10 mouse cellular contexts compared by ENCODE assay signal in the genomic region with DNA sequence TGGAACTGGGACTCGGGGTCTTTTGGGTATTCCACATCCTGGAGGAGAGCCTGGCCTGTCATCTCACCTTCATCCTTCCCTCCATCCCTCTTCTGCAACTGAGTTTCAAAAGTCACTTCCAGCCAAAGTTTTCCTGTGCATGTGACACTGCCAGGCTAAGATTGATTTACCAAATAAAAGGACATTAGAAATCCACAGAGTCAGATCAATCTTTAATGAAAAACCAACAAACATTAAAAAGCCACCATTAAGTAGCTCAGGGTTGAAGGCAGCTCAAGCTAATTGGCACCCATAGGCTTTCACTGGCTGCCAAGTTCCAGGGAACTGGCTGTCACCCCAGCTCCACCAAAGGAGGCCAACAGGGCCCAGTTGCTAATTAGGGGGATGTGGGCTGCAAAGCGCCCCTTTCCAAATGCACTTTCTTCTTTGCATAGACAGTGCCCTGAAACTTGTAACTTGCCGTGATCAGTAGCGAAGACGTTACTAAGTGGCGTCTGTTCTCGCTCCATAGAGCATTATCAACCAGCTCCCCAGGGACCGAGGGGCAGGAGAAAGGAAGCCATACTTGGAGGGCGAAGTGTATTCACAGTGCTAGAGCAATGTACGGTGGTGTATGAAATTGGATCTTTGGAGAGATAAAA.
DNase-seq lines count a peak whose midpoint lies in the region; ATAC-seq and TF ChIP-seq lines count a peak whose summit lies in the region.
"Had no signal": no experiment of that assay in that cellular context is flagged by ENCODE, and none has a peak within 500 bp of the region (broad histone marks: within the 10 kb centered on the region; RNA-seq: fewer than 3 reads in every experiment).

No protein-coding gene starts in this region.

- peaks cover 12% of the 10 kb centered on the region; the same call in 1 of the 2 replicates for H3K9me3 ChIP-seq in embryonic facial prominence, embryonic 14.5 days (ENCODE audit: control insufficient read depth, low read length)
- peaks cover 5% of the 10 kb centered on the region; the same call in 1 of the 2 replicates for H3K9me3 ChIP-seq in embryonic facial prominence, embryonic 10.5 days
- H3K9me3 ChIP-seq in midbrain, embryonic 14.5 days (ENCODE audit: control insufficient read depth, low read length), result no peaks in the 10 kb centered on the region
- H3K9me3 ChIP-seq in midbrain, embryonic 11.5 days (ENCODE audit: control insufficient read depth, low read length), result no peaks in the 10 kb centered on the region; the same call in 1 of the 2 replicates
- no peaks in the 10 kb centered on the region for H3K9me3 ChIP-seq in forebrain, postnatal 0 days (ENCODE audit: low read length)
- H3K9me3 ChIP-seq: liver, embryonic 15.5 days had no signal

- TF ChIP-seq CTCF in forebrain, postnatal 0 days (IDR thresholded peaks at IDR 0.05; ENCODE audit: low read depth), result no peak

- H3K4me3 ChIP-seq in embryonic facial prominence, embryonic 14.5 days (ENCODE audit: low read depth, low read length), result no peak overlapping the region
- H3K4me3 ChIP-seq in embryonic facial prominence, embryonic 10.5 days, result no peak overlapping the region
- no peak overlapping the region for H3K4me3 ChIP-seq in midbrain, embryonic 14.5 days (replicated peaks; ENCODE audit: low read depth, low read length)
- H3K4me3 ChIP-seq in midbrain, embryonic 11.5 days (ENCODE audit: low read depth, low read length), result no peak overlapping the region
- H3K4me3 ChIP-seq in forebrain, postnatal 0 days (ENCODE audit: low read depth, low read length), result no peak overlapping the region
- H3K4me3 ChIP-seq: heart, embryonic 13.5 days; liver, embryonic 15.5 days had no signal

- ATAC-seq in embryonic facial prominence, embryonic 14.5 days (ENCODE audit: low read depth), result peak; percentile 59; the same call in 1 of the 2 replicates
- ATAC-seq in midbrain, embryonic 14.5 days (ENCODE audit: low FRiP score, low TSS enrichment), result no peak
- ATAC-seq in midbrain, embryonic 11.5 days (ENCODE audit: low FRiP score), result no peak
- ATAC-seq in forebrain, postnatal 0 days, result peak; percentile 88

- H3K27ac ChIP-seq in embryonic facial prominence, embryonic 14.5 days (replicated peaks; ENCODE audit: low read depth, low read length), result no peak overlapping the region
- H3K27ac ChIP-seq in embryonic facial prominence, embryonic 10.5 days (replicated peaks), result no peak overlapping the region
- H3K27ac ChIP-seq in midbrain, embryonic 14.5 days (replicated peaks; ENCODE audit: low read depth, low read length), result no peak overlapping the region
- no peak overlapping the region for H3K27ac ChIP-seq in midbrain, embryonic 11.5 days (ENCODE audit: low read depth, low read length)
- no peak overlapping the region for H3K27ac ChIP-seq in forebrain, postnatal 0 days (ENCODE audit: low read depth, low read length)
- H3K27ac ChIP-seq: heart, embryonic 13.5 days; liver, embryonic 15.5 days had no signal

- H3K36me3 ChIP-seq in embryonic facial prominence, embryonic 14.5 days (ENCODE audit: control insufficient read depth, insufficient read depth, low read length), result no peaks in the 10 kb centered on the region
- H3K36me3 ChIP-seq in embryonic facial prominence, embryonic 10.5 days (replicated peaks), result no peaks in the 10 kb centered on the region
- H3K36me3 ChIP-seq in midbrain, embryonic 14.5 days (ENCODE audit: control insufficient read depth, insufficient read depth, low read length), result no peaks in the 10 kb centered on the region
- H3K36me3 ChIP-seq in midbrain, embryonic 11.5 days (ENCODE audit: control insufficient read depth, insufficient read depth, low read length), result no peaks in the 10 kb centered on the region
- H3K36me3 ChIP-seq in forebrain, postnatal 0 days (ENCODE audit: insufficient read depth), result no peaks in the 10 kb centered on the region
- H3K36me3 ChIP-seq: heart, embryonic 13.5 days; liver, embryonic 15.5 days had no signal

- no peaks in the 10 kb centered on the region for H3K27me3 ChIP-seq in embryonic facial prominence, embryonic 14.5 days (replicated peaks; ENCODE audit: control insufficient read depth, insufficient read depth, low read length)
- H3K27me3 ChIP-seq in embryonic facial prominence, embryonic 10.5 days (replicated peaks; ENCODE audit: low read depth, poor library complexity, severe bottlenecking), result no peaks in the 10 kb centered on the region
- H3K27me3 ChIP-seq in midbrain, embryonic 14.5 days (ENCODE audit: control insufficient read depth, insufficient read depth, low read length), result no peaks in the 10 kb centered on the region
- H3K27me3 ChIP-seq in midbrain, embryonic 11.5 days (ENCODE audit: control insufficient read depth, insufficient read depth, low read length), result no peaks in the 10 kb centered on the region
- no peaks in the 10 kb centered on the region for H3K27me3 ChIP-seq in forebrain, postnatal 0 days (ENCODE audit: insufficient read depth, low read length)
- H3K27me3 ChIP-seq: heart, embryonic 13.5 days; liver, embryonic 15.5 days had no signal

- H3K4me2 ChIP-seq in embryonic facial prominence, embryonic 14.5 days (ENCODE audit: low read depth, low read length), result no peak overlapping the region
- no peak overlapping the region for H3K4me2 ChIP-seq in midbrain, embryonic 14.5 days (ENCODE audit: low read length)
- no peak overlapping the region for H3K4me2 ChIP-seq in midbrain, embryonic 11.5 days
- H3K4me2 ChIP-seq in forebrain, postnatal 0 days (ENCODE audit: low read depth), result no peak overlapping the region
- H3K4me2 ChIP-seq: heart, embryonic 13.5 days; liver, embryonic 15.5 days had no signal

- H3K4me1 ChIP-seq in embryonic facial prominence, embryonic 14.5 days (ENCODE audit: control insufficient read depth, insufficient read depth, low read length), result 0 out of 2 replicates have a peak, but pooled peaks cover 3% of the 10 kb centered on the region
- H3K4me1 ChIP-seq in embryonic facial prominence, embryonic 10.5 days, result no peaks in the 10 kb centered on the region
- H3K4me1 ChIP-seq in midbrain, embryonic 14.5 days (ENCODE audit: control insufficient read depth, insufficient read depth, low read length), result no peaks in the 10 kb centered on the region
- no peaks in the 10 kb centered on the region for H3K4me1 ChIP-seq in midbrain, embryonic 11.5 days (ENCODE audit: control insufficient read depth, insufficient read depth, low read length)
- peaks cover 6% of the 10 kb centered on the region; the same call in 1 of the 2 replicates for H3K4me1 ChIP-seq in forebrain, postnatal 0 days (ENCODE audit: insufficient read depth)
- H3K4me1 ChIP-seq: liver, embryonic 15.5 days had no signal

- DNase-seq in embryonic facial prominence, embryonic 14.5 days (ENCODE audit: low spot score), result peak; percentile 31
- DNase-seq in embryonic facial prominence, embryonic 10.5 days (ENCODE audit: low spot score), result no peak
- DNase-seq in midbrain, embryonic 14.5 days, result peak; percentile 26
- DNase-seq in midbrain, embryonic 11.5 days (ENCODE audit: low spot score, missing footprints), result no peak
- DNase-seq in forebrain, postnatal 0 days, result peak; percentile 73
- DNase-seq in right cerebral cortex, postnatal 10 days (ENCODE audit: low spot score in 2 of 2), result peak; percentile 69 to 72
- no peak for DNase-seq in urinary bladder, postnatal 4 days (ENCODE audit: low spot score in 2 of 2)
- no peak for DNase-seq in thymus, postnatal 0 days (ENCODE audit: low spot score)

- 77% methylated on average over 10 of the region's 10 CpGs for WGBS in embryonic facial prominence, embryonic 14.5 days
- 83% methylated on average over 10 of the region's 10 CpGs for WGBS in embryonic facial prominence, embryonic 10.5 days
- WGBS in midbrain, embryonic 14.5 days, result 74% methylated on average over 10 of the region's 10 CpGs
- 79% methylated on average over 10 of the region's 10 CpGs for WGBS in midbrain, embryonic 11.5 days
- WGBS in forebrain, postnatal 0 days, result 34% methylated on average over 10 of the region's 10 CpGs

- no peak overlapping the region for H3K9ac ChIP-seq in embryonic facial prominence, embryonic 14.5 days (ENCODE audit: low read depth, low read length)
- no peak overlapping the region for H3K9ac ChIP-seq in midbrain, embryonic 14.5 days (replicated peaks; ENCODE audit: low read length)
- H3K9ac ChIP-seq in midbrain, embryonic 11.5 days (ENCODE audit: low read length), result no peak overlapping the region
- no peak overlapping the region for H3K9ac ChIP-seq in forebrain, postnatal 0 days
- H3K9ac ChIP-seq: heart, embryonic 13.5 days; liver, embryonic 15.5 days had no signal

Comparison
In these comparisons a context has a peak if more than half of its experiments do, and no peak if none do; other contexts are left out.
1. DNase-seq: peak in embryonic facial prominence, embryonic 14.5 days (single experiment), midbrain, embryonic 14.5 days (single experiment), forebrain, postnatal 0 days (single experiment) and right cerebral cortex, postnatal 10 days (2 of 2); none in embryonic facial prominence, embryonic 10.5 days (single experiment), midbrain, embryonic 11.5 days (single experiment), urinary bladder, postnatal 4 days (0 of 2) and thymus, postnatal 0 days (single experiment).
2. ATAC-seq: peak in embryonic facial prominence, embryonic 14.5 days (single experiment) and forebrain, postnatal 0 days (single experiment); none in midbrain, embryonic 14.5 days (single experiment) and midbrain, embryonic 11.5 days (single experiment).